Mouse (Mus musculus): ENCODE data around the gene Pik3r1. TPM values are rescaled to one million over a fixed set of nuclear protein-coding genes. Genes with fewer than 3 reads are reported as not detected.

The Pik3r1 gene
- total RNA-seq, 2 experiments from 2014 or later, result 21.7 to 30.2 TPM

DNA sequence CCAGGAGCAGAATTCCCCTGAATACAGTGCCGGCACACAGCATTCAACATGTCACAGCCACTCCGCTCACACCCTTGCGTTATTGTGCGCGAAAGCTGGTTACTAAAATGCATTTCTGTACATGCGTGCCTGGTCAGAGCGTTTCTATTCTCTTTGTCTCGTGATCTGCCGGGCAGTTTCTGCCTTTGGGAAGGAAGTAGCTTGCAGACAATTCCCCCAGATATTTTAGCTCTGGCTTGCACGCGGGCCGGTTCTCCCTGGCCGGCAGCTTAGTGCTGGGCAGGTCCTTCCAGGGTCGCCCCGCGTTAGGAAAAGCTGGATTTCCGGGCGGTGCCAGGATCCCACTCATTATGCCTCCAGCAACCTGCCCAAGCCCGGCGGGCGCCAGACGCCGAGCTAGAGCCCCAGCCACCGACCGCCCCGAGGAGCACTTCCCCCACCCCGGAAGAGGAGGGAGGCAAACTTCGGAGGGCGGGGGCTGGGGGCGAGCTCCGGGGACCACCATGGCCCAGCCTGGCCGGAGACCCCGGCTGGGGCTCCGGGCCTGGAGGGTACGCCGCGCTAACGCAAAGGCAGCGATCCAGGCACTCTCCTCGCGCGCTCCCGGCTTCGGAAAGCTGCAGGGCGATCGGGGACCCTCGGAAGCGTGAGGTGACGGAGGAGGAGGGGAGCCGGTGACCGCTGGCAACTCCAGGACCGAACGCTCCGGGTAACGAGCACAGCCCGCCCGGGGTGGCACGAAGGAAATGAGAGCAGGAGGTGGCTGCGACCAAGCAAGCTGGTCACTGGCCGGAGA lies 806 bp downstream of the Pik3r1 start:
- DNase-seq (ENCODE audit: low spot score), result peak; percentile 44

DNA sequence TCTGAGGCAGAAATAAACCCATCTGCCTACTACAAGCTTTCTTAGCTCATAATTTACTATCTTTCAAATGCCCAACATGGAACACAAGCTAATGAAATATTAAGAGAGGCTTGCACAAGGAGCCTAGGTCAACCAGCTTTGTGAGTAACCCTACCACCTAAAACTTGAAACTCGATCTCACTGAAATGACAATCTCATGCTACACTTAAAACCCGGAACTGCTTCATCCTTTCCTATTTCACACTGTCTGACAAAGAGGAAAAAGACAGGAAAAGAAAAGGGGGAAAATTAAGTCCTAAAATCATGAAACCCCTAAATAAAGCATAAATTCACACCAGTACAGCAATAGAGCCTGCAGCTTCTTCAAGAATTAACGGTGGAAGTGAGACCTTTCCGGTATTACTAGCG lies 1.4 kb downstream of the Pik3r1 start:
- no peak for DNase-seq (ENCODE audit: low spot score)

DNA sequence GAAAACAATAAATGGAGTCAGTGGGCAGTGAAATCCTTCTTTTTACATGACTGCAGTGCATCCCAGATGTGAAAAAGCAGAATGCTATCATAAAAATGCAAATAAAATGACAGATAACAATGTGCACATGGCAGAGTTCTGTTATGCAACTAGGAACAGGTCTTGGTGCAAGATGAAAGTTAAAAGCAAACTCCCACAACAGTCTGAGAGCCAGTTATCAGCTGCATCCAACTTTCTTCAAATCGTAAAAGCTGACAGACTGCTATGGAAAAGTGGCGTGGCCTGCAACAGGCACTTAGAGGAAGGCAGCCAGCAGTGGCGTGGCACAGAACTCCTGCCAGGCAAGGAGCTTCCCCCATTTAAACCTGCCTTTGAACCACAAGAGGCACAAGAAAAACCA lies 2.0 kb downstream of the Pik3r1 start:
- DNase-seq (ENCODE audit: low spot score), result no peak

DNA sequence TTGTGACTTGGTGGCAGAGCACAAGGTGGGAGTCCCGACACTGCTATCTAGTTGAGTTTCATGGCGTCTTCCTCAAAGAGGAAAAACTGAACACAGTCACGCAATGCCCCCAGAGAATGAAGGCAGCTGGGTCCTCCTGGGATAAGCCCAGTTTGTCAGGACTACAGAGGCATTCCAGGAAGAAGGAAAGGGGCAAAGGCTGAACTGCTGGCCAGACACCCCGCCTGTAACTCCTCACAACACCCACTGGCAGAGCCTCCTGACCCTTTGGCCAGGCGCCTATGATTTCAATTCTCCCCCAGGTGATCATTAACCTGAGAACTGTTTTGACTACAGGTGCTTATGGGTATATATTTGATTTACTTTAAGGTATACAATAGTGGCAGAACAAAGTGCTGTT lies 3.9 kb downstream of the Pik3r1 start:
- DNase-seq (ENCODE audit: low spot score), result no peak

DNA sequence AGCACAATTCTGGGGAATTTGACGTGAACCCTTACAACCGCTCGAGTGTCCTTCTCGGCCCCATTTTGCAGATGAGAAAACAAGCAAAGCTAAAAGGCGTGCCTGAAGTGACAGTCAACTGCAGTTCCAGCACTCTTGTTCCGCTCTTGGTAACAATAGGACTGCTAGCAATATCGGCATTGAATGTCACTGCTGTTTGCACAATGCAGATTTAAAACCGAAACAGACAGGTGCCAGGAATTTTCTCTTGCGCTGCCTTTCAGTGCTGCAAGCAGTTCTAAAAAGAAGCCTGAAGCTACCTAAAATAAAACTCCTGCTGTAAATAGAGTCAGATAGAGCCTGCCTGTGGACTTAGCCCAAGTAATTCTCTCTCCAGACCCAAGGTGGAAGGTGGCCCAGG lies 4.3 kb downstream of the Pik3r1 start:
- DNase-seq (ENCODE audit: low spot score), result no peak

DNA sequence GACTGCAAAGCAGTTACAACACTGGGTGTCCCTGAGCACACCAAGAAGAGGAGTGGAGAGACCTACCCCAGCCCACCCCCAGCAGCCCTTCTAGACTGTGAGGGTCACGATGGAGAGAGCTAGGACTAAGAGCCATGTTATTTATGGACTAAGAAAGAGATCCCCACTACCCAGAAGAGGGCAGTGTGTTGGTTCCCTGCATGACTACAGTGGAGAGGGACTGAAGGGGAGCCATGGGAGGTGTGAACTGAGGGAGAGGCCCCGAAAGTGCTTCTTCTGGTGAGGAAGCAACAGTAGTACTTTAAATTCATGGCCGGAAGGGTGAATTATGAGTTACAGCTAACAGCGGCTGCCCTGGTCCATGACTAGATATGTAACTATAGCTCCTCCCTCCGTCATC lies 4.9 kb downstream of the Pik3r1 start:
- no peak for DNase-seq (ENCODE audit: low spot score)

DNA sequence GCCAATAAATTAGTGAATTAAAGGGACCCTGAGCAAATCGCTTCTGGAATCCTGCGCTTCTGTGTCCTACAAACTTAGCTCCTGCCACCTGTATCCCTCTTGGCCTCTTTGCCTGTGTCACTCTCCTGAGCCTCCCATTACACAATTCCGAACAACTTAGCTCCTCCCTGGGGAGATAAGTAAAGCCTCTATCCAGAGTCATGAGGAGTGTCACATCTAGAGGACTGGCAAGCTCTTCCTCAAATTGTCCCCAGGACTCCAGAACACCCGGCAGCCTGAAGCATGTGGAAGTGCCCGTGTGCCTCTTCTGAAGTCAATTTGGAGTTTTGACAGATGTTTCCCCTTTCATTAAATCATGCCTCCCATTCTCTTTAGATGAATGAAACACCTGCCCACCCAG lies 6.4 kb downstream of the Pik3r1 start:
- no peak for DNase-seq (ENCODE audit: low spot score)

DNA sequence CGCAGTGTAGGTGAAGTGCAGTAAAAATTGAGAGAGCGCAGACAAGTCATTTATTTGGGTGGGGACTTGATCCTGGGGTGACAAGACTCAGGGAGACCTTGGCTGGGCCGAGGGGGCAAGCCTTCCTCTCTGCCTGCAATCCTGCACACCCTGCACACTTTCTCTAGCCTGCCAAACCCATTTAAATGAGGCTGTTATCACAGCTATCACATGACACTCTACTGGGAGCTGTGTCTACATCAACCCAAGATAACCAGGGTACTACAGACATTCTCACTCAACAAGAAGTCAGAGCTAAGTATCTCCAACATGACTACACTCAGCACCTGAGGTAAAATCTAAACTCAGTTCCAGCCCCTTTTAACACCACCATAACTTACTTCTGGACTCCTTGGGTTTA lies 7.1 kb downstream of the Pik3r1 start:
- DNase-seq (ENCODE audit: low spot score), result no peak

DNA sequence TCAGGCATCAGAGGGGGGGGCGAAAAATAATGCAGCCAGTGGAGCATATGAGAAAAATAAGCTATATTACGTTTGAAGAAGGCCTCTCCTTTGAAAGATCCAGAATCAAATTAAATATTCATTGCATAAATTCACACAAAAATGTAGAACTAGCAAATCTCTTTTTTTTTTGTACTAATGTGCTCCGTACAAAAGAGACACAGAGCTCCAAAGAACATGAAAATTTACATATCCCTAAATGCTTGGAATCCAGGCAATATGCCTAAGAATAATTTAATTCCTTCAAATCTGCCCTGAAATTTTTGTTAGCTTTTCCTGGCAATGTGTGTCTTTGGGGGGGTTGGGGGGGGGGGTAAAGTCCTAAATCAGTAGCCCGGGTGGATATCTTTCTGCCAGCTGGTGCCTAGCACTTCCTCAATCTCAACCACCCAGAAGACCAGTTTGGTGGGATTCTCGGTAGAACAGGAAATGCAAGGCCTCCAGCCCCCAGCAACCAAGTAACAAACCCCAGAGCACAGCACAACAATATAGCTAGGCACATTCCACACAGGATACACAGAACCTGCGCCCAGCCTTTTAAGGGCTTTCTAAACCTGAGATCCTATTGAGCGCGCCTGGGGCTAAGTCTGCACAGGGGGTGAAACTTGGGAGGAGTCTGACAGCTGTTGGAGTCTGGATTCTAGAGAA lies 7.9 kb downstream of the Pik3r1 start:
- no peak for DNase-seq (ENCODE audit: low spot score)

DNA sequence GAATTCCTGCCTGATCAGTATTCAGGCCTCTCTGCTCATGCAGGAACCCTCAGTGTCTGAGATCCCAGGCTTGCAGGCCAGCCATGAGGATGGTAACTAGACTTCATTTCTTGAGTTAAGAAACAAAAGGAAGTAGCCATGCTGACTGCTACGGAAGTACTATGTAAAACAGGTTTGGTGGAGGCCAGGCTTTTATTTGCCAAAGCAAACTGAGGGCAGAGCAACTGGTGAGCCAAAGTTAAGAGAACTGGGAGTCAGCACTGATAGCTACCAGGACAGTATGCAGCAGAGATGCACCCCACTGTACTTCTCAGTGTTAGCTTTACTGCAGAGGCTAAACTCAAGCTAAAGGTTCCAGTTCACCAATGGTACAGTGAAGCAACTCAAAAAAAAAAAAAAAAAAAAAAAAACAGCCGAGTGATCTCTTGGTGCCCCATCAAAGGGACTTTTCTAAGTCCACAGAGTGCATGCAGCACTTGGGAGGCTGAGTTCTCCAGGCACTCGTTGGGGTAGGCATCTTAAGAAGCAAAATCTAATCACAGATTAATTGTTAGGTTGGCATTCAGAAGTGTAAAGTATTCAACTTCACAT lies 8.6 kb downstream of the Pik3r1 start:
- no peak for DNase-seq (ENCODE audit: low spot score)

DNA sequence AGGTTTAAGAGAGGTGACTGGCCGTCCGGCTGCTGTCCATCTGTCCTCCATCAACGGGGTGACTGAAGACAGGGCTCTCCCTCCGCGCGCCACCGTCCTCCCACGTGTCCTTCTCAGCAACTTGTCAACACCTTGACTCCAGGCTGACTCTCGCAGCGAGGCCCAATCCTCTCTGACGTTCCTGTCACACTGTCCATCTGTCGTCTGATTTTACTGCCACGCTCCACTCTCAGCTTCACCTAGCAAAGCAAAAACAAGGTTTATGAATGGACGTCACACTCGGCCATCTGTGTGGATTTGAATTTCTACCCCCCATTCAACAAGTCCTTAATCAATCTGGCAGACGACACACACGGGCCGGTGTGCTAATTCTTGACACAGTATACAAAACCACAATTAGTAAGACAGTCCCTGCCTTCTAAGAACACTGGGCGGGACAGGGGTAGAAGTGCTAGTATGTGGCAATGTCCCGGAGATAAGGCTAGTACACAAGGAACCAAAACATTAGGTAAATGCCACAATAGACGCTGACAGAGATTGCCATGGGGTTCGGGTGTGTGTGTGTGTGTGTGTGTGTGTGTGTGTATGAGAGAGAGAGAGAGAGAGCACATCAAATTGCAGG lies 10.1 kb downstream of the Pik3r1 start:
- no peak for DNase-seq (ENCODE audit: low spot score)

DNA sequence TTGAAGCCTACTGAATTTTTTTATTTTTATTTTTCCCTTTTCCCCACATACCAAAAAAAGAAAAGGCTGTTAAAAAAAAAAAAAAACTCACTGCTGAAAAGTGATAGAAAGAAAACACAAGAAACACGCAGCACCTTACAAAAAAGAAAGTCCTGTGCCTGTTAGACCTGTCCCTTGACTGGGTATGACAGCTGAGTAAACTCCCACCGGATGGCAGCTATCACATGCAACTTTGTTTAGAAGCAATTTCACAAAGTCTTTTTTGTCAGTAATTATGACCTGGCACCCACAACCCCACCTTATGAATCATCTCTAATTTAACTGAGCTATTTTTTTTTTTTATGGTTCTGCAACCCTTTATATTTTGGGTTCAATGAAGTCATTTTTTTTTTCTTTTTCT lies 12.8 kb downstream of the Pik3r1 start:
- DNase-seq (ENCODE audit: low spot score), result no peak

DNA sequence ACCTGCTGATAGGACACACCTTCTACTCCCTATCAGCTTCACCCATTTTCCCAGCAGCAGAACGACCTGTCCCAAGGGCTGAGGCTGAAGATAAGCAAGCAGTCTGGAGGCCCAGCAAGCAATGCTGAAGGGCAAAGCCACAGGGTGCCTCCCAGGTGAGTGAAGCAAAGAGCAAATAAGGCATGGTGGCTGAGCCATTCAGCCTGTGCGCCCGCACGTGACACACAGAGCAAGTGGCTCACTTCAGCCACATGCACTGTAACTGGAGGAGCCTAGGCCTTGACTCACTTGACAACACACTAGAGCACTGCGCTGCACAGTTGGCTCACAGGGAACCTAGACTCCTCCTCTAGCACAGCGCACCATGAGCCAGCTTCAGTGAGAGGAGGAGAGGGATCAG lies 14.4 kb downstream of the Pik3r1 start:
- no peak for DNase-seq (ENCODE audit: low spot score)

DNA sequence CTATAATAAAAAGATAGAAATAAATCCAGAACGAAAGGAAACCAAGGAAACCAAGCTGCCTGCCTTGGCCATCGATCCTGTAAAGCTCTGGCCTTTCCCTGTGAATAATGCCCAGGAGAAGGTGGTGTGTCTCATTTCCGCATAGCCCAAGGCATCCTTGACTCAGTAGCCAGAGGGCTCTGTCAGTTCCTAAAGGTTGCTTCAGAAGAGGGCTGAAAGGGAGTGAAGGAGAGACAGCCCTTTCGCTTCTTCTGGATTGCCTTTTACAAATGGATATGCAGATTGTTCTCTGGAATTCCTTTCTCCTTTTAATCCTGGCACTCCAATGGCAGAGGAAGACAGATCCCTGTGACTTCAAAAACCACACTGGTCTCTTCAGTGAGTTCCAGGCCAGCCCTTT lies 16.2 kb downstream of the Pik3r1 start:
- DNase-seq (ENCODE audit: low spot score), result no peak

DNA sequence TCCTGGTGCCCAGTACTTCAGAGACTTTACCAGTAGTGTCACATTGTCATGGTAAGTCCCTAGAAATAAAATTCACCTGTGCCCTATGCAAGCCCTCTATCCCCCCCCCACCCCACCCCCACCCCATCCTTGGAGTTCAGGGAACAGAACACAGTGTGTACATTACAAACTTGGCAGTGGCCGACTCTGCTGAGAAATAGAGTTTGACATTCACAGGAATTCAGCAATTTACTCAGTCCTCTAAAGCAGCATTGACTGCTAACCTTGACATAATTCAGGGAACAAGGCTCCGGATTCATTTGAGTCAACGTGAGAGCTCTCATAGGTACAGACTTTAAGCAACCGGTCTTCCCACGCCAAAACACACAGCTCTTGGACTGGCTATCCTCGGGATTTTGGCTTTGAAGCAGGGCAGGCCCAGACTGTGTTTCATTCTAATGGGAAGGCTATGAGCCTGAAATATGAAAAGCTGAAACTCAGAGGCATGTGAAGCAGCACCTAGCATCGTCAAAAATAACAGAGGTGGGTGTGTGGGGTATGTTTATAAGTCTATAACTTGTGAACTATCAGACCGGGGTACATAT lies 21.9 kb downstream of the Pik3r1 start:
- no peak for DNase-seq (ENCODE audit: low spot score)

DNA sequence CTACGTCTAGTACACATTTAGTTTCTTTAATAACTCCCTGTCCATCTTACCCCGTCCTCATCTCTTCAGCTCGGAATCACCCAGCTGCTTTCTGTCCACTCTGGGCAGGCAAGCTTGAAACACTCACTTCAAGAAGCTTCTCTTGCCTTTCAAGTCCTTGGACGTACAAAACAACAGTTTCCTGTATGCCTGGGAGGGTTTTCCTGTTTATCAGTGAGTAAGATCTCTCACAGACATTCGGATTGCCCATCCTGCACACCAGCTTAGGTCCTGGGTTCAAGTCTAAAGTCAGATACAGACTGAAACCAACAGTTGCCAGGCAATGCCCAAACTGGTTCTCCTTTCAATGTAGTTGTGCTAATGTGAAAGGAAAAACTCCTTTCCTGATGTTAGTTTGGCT lies 23.1 kb downstream of the Pik3r1 start:
- DNase-seq (ENCODE audit: low spot score), result no peak

DNA sequence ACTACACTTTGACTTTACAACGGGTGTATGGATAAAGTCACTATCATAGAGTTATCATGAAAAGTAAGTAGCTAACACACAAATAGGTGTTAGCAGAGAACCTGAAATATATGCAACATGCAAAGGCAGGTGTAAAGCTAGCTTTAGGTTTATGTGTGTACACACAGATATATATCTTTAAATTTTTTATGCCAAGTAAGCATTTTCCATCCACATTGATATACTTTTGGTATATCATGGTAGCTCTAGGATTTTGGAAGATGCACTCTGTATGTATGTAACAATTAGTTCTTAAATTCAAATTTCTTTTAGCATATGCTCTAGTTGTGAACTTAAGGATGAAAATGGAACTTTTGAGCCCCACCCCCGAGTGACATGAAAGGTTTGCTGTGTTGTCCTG lies 24.0 kb downstream of the Pik3r1 start:
- DNase-seq (ENCODE audit: low spot score), result no peak

DNA sequence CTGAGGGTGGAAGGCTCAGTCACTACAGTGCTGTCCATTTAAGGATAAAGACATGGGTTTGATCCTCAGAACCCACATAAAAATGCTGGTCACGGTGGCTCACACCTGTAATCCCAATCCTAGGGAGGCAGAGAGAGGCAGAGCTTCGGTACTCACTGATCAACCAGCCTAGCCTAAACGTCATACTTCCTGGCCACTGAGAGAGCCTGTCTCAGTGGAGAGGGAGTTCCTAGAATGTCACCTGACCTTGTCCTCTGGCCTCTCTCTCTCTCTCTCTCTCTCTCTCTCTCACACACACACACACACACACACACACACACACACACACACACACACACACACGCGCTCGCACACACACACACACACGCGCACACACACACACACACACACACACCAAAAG lies 24.8 kb downstream of the Pik3r1 start:
- DNase-seq (ENCODE audit: low spot score), result no peak

DNA sequence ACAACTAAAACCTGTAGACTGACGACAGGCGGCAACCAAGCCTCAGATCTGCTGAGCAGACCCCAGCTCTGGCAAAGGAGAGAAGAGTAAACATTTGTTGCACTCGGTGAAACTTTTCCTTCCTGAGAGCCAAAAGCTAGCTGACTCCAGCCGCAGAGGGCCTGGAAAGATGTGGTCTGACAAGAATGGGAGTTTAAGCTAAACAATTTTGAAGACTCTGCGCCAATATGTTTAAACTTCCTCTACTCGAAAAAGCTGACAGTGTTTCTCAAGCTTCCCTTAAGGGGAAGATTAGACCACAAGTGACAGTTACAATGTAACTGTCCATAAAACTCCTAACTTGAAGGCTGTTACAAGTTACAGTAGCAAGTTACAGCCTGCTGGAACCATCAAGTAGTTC lies 25.4 kb downstream of the Pik3r1 start:
- no peak for DNase-seq (ENCODE audit: low spot score)

DNA sequence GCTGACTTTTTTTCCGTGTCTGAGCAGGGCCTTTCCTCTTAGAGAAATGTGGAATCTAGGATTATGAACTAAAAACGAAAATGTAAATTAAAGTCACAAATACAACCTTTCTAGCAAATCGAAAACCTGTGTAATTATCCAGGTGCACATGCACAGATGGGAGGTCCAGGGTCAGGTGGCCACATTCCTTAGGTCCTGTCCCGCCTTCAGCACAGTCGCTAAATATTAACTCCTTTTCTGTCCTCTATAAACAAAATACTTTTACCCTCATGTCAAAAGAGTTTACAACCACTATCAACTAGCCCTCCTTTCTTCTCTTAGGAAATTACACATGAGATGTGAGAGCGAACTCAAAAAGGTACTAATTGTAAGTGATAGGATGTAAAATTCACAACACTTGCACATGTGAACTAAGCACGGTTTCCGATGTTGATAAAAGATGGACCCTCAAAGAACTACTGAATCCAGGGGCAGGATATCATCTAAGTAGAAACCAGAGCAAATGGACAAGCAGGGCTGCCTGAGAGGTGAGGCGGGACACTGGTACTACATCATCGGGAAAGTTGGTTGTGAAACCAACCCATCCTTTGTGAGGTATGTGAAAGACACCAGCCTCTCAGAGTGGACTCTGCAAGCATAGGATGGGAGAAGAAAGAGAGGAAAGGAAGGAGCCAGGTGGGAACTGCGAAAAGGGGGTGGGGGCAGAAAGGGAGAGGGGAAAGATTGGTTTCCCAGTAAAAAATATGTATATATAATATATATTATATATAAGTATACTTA lies 26.3 kb downstream of the Pik3r1 start:
- DNase-seq (ENCODE audit: low spot score), result no peak

DNA sequence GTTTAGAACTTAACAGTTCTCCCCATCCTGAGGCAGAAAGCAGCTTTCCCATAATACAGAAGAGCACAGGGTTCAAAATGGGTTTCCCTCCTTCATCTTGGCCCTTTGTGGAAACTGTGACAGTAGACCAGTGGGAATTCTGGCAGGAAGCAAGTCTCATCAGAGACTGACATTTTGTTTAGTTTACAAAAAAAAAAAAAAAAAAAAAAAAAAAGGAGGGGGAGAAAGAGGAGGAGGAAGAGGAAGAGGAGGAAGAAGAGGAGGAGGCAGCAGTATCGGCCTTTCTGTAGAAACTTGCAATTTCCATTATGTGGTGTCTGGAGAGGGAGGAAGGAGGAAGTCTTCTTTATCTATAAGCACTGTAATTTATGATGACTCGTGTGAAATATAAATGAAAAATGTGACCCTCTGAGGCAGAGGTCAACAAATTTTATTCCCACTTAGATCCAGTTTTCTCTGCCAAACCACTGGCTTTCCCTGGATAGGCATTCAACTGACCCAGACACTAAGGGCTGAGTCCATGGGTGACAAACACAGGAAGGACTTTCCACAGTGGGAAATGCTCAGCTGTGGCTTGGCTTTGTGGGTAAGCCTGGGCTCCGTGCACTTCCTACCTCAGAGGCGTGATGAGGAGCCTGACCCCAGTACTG lies 28.2 kb downstream of the Pik3r1 start:
- DNase-seq (ENCODE audit: low spot score), result no peak
